Mouse (Mus musculus) ES-Bruce4 (cell line): ENCODE measurements at regions not wholly inside any gene's neighbourhood (a gene's known extent, or its start where the extent isn't known, plus 50 kb on each side); places are given as distances from the start of the nearest gene placed in this dataset.

Experiments
- CTCF ChIP-seq: IDR thresholded peaks from one replicate; pipeline ENCODE4 v1.8.1; 2011; ENCODE audit warnings: low read depth, low read length
- EP300 ChIP-seq: IDR thresholded peaks from 2 replicates; pipeline ENCODE4 v1.6.1; 2011; ENCODE audit warnings: low read depth, low read length; ENCODE audit not compliant: insufficient read depth
- POLR2A ChIP-seq: IDR thresholded peaks from one replicate; pipeline ENCODE4 v1.8.1; 2011; ENCODE audit warnings: low read length; ENCODE audit not compliant: insufficient read depth

DNA sequence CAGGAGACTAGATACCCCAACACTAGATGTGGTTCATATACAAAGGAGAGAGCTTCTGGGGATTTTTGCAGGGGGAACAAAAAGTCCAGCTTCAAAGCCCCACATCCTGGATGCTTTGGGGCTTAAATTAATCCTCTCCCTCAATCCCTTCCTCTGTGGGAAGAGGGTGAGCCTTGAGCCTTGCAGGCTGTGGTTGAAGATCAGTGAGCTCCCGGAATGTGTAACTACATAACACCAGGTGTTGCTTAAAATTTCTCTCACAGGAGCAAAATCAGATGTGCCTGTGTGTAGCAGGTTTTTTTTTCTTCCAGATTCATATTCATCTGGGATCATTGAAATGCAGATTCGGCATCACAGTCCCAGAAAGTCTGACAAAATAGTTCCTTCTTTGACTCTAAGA, 146.1 kb downstream of the Pxdc1 start:
- TF ChIP-seq EP300, result no peak
- TF ChIP-seq CTCF, result no peak
- TF ChIP-seq POLR2A, result no peak
